21 mouse cellular contexts compared by ENCODE assay signal in the genomic region with DNA sequence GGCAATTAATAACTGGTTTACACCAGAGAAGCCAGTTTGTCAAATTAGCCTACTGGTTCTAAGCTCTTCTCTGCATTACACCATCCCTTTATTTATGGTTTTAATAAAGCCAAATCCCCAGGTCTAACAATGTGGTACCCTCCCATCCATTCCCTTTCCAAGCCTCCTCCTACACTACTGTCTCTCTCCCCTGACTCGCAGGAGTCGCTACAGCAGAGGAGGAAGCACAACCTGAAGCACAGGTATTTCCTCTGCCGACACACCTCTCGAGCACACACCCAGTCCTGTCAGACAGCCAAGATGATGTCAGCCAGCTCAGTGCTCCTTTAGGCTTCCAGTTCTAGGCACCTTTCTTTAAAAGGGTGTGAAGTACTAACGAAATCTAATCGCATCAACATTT. TPM values are rescaled to one million over a fixed set of nuclear protein-coding genes. Genes with fewer than 3 reads are reported as not detected.
DNase-seq lines count a peak whose midpoint lies in the region; ATAC-seq and TF ChIP-seq lines count a peak whose summit lies in the region.
"Had no signal": no experiment of that assay in that cellular context is flagged by ENCODE, and none has a peak within 500 bp of the region (broad histone marks: within the 10 kb centered on the region; RNA-seq: fewer than 3 reads in every experiment).

No protein-coding gene starts in this region.

- no peaks in the 10 kb centered on the region for H3K9me3 ChIP-seq in intestine, embryonic 15.5 days
- H3K9me3 ChIP-seq in intestine, postnatal 0 days (ENCODE audit: control insufficient read depth): no peaks in the 10 kb centered on the region
- H3K9me3 ChIP-seq in neural tube, embryonic 14.5 days (ENCODE audit: control insufficient read depth, low read length): no peaks in the 10 kb centered on the region
- H3K9me3 ChIP-seq: kidney, embryonic 15.5 days; lung, embryonic 15.5 days had no signal

- no peaks in the 10 kb centered on the region for H3K36me3 ChIP-seq in intestine, embryonic 15.5 days
- no peaks in the 10 kb centered on the region for H3K36me3 ChIP-seq in intestine, postnatal 0 days (ENCODE audit: control insufficient read depth, insufficient read depth)
- no peaks in the 10 kb centered on the region for H3K36me3 ChIP-seq in neural tube, embryonic 14.5 days (ENCODE audit: control insufficient read depth, insufficient read depth, low read length)
- H3K36me3 ChIP-seq: G1E; lung, embryonic 15.5 days had no signal

- H3K27me3 ChIP-seq in intestine, embryonic 15.5 days (replicated peaks): no peaks in the 10 kb centered on the region
- H3K27me3 ChIP-seq in intestine, postnatal 0 days (replicated peaks; ENCODE audit: control insufficient read depth, insufficient read depth, low read length): no peaks in the 10 kb centered on the region
- no peaks in the 10 kb centered on the region for H3K27me3 ChIP-seq in neural tube, embryonic 14.5 days (ENCODE audit: control insufficient read depth, insufficient read depth, low read length)
- H3K27me3 ChIP-seq: kidney, embryonic 15.5 days; lung, embryonic 15.5 days had no signal

- 78% methylated on average over 6 of the region's 6 CpGs for WGBS in intestine, embryonic 15.5 days
- WGBS in intestine, postnatal 0 days: 57% methylated on average over 6 of the region's 6 CpGs
- 43% methylated on average over 6 of the region's 6 CpGs for WGBS in lung, adult 2 months
- 85% methylated on average over 6 of the region's 6 CpGs for WGBS in neural tube, embryonic 14.5 days

- no peak overlapping the region for H3K27ac ChIP-seq in intestine, embryonic 15.5 days
- no peak overlapping the region for H3K27ac ChIP-seq in intestine, postnatal 0 days (ENCODE audit: low read depth, low read length)
- H3K27ac ChIP-seq in neural tube, embryonic 14.5 days (ENCODE audit: low read depth, low read length): no peak overlapping the region
- H3K27ac ChIP-seq: gastrocnemius, adult 2 months; kidney, embryonic 15.5 days; lung, embryonic 15.5 days had no signal

- no peak for TF ChIP-seq CTCF in intestine, postnatal 0 days (IDR thresholded peaks at IDR 0.05; ENCODE audit: low read depth)
- no peak for TF ChIP-seq CTCF in lung, adult 2 months (IDR thresholded peaks at IDR 0.05; ENCODE audit: insufficient read depth, low read length)

- 0 out of 2 replicates have a peak, but pooled peaks cover 3% of the 10 kb centered on the region for H3K4me1 ChIP-seq in intestine, embryonic 15.5 days (replicated peaks)
- H3K4me1 ChIP-seq in intestine, postnatal 0 days (replicated peaks; ENCODE audit: control insufficient read depth, insufficient read depth, low read length): no peaks in the 10 kb centered on the region
- H3K4me1 ChIP-seq in lung, adult 2 months (ENCODE audit: control insufficient read depth, insufficient read depth, low read length): peaks cover 23% of the 10 kb centered on the region
- H3K4me1 ChIP-seq in neural tube, embryonic 14.5 days (ENCODE audit: control insufficient read depth, insufficient read depth, low read length): no peaks in the 10 kb centered on the region

- no peak overlapping the region for H3K4me2 ChIP-seq in intestine, embryonic 15.5 days (replicated peaks)
- no peak overlapping the region for H3K4me2 ChIP-seq in intestine, postnatal 0 days (replicated peaks; ENCODE audit: low read depth)
- H3K4me2 ChIP-seq in neural tube, embryonic 14.5 days (ENCODE audit: low read depth, low read length): no peak overlapping the region
- H3K4me2 ChIP-seq: kidney, embryonic 15.5 days; lung, embryonic 15.5 days; midbrain, embryonic 11.5 days had no signal

- H3K9ac ChIP-seq in intestine, embryonic 15.5 days: no peak overlapping the region
- H3K9ac ChIP-seq in intestine, postnatal 0 days (ENCODE audit: low read depth, low read length): no peak overlapping the region
- H3K9ac ChIP-seq in neural tube, embryonic 14.5 days (replicated peaks; ENCODE audit: low read depth, low read length): no peak overlapping the region
- H3K9ac ChIP-seq: kidney, embryonic 15.5 days; lung, embryonic 15.5 days had no signal

- TF ChIP-seq POLR2A in lung, adult 2 months (IDR thresholded peaks at IDR 0.05; ENCODE audit: borderline replicate concordance, extremely low read depth, low read depth, low read length): no peak

- no peak overlapping the region for H3K4me3 ChIP-seq in intestine, embryonic 15.5 days (replicated peaks)
- H3K4me3 ChIP-seq in intestine, postnatal 0 days (ENCODE audit: low read depth, low read length): no peak overlapping the region
- H3K4me3 ChIP-seq in lung, adult 2 months (replicated peaks; ENCODE audit: extremely low read depth, low read depth, low read length): no peak overlapping the region
- H3K4me3 ChIP-seq in neural tube, embryonic 14.5 days (ENCODE audit: low read depth, low read length): no peak overlapping the region
- H3K4me3 ChIP-seq: erythroblast, embryonic 14.5 days; gastrocnemius, adult 2 months; kidney, embryonic 15.5 days; lung, embryonic 15.5 days had no signal

- ATAC-seq in intestine, embryonic 15.5 days: peak; percentile 49; the same call in 1 of the 2 replicates
- no peak for ATAC-seq in intestine, postnatal 0 days
- ATAC-seq in neural tube, embryonic 14.5 days (ENCODE audit: low read depth): peak; percentile 66; the same call in 1 of the 2 replicates
- no peak for ATAC-seq in CD4-positive, CD25-positive, alpha-beta regulatory T cell, adult 4 months
- ATAC-seq: forebrain, embryonic 16.5 days had no signal

- peak; percentile 57 for DNase-seq in R1 (ENCODE audit: low read depth, low spot score)
- DNase-seq in lung, adult 2 months: peak; percentile 52
- DNase-seq in thymus, postnatal 4 days: no peak
- DNase-seq in cerebellum, adult 8-10 months: no peak
- DNase-seq: adrenal gland, adult 2 months; B cell, adult 2 months; gastrocnemius, adult 2 months; heart, postnatal 14 days; liver; right cerebral cortex, postnatal 25 days; thymus, adult 18-20 months had no signal

RNA-seq across cellular contexts. Expression of a gene that starts 47.0 kb away (rescaled TPM):
- 28.0 and 28.9 TPM in 2 replicates for polyA plus RNA-seq in intestine, embryonic 15.5 days (2015; fragmentation: Nextera tagmentation; extraction: Ambion mirVana)
- 17.3 and 22.8 TPM in 2 replicates for polyA plus RNA-seq in intestine, postnatal 0 days (2015; fragmentation: Nextera tagmentation; extraction: Ambion mirVana)
- 216 and 249 TPM in 2 replicates for polyA plus RNA-seq in lung, adult 2 months (2012; rRNA removed)
- polyA plus RNA-seq in neural tube, embryonic 14.5 days (2014; fragmentation: Nextera tagmentation; extraction: Ambion mirVana): 111 and 144 TPM in 2 replicates
- polyA plus RNA-seq in CD4-positive, CD25-positive, alpha-beta regulatory T cell, adult 4 months (2017; shearing (Covaris generic)): 100 to 1,000 TPM; 161 to 185 TPM

Comparison
In these comparisons a context has a peak if more than half of its experiments do, and no peak if none do; other contexts are left out.
1. ATAC-seq: peak in intestine, embryonic 15.5 days (single experiment) and neural tube, embryonic 14.5 days (single experiment); none in intestine, postnatal 0 days (single experiment) and CD4-positive, CD25-positive, alpha-beta regulatory T cell, adult 4 months (single experiment).
2. DNase-seq: peak in R1 (single experiment) and lung, adult 2 months (single experiment); none in thymus, postnatal 4 days (single experiment) and cerebellum, adult 8-10 months (single experiment).